Mouse (Mus musculus) lung, postnatal 0 days (tissue): ENCODE data around the gene Gpalpp1.

Source experiments
- CTCF ChIP-seq: IDR thresholded peaks from 2 replicates; pipeline ENCODE4 v1.5.1; 2016; ENCODE audit warnings: antibody characterized with exemption, mild to moderate bottlenecking
- EP300 ChIP-seq: IDR thresholded peaks from 2 replicates; pipeline ENCODE4 v1.6.1; 2016; ENCODE audit warnings: antibody characterized with exemption, mild to moderate bottlenecking, control low read depth

GRCm38 (mm10) chr14:76051966-76052365, 58.6 kb downstream of the Gpalpp1 start:
- no peak for TF ChIP-seq EP300
- TF ChIP-seq CTCF, result no peak
